Mouse (Mus musculus) hindlimb bud, embryonic 11.5 days (tissue): ENCODE data around the gene Ndufb7.
"Not testable (repeated sequence)": the region's sequence is repeated elsewhere in the genome, so short reads cannot be mapped to it uniquely, and the experiment has no call there.

Source experiments
- DNase-seq: peaks from one replicate; pipeline ENCODE4 v3.0.0-alpha.2; 2012; ENCODE audit warnings: low read depth, low spot score; ENCODE audit errors: extremely low spot score

Ndufb7 gene

DNA sequence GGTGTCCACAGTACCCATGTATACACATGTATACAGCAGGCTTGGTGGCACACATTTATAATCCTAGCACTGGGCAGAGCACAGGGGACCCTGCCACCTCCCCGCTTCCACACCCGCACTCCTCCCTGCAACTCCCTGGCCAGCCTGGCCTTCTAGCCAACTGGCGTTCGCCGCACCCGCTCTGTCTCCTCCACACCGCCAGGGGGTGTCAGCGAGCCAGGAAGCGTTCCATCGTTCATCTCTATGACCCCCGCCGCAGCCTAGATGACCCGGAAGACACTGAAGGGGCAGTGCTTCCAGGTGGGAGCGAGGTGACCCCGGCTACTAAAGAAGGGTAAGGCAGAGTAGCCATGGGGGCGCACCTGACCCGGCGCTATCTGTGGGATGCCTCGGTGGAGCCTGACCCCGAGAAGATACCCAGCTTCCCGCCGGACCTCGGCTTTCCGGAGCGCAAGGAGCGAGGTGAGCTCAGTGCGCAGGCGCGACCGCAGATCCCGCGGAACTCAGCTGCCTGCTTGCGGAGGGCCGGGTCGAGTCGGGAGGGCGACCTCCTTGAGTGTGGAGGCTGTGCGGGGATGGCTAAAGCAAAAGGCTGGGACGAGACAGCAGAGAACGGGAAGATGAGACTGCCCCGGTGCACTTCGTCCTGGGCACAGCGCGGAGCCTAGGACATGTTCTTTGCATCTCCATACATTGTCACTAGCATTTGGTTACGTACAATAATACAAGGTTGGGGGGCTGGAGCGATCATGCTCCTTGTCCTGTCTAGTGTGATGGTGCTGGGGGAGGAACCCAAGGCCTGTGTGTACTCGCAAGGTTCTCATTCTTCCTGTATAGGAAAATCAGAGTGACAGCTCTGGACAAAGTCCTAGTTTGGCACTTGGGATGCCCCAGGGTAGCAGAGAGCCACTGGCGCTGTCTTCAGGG, at the start of gene Ndufb7:
TSS of gene Ndufb7 (plus strand) at position 203 of the 927 bp plus-strand sequence.
- DNase-seq, result peak; percentile 28

GRCm38 (mm10) chr8:83520432-83520831, 46.0 kb upstream of the Ndufb7 start:
- DNase-seq, result no peak

DNA sequence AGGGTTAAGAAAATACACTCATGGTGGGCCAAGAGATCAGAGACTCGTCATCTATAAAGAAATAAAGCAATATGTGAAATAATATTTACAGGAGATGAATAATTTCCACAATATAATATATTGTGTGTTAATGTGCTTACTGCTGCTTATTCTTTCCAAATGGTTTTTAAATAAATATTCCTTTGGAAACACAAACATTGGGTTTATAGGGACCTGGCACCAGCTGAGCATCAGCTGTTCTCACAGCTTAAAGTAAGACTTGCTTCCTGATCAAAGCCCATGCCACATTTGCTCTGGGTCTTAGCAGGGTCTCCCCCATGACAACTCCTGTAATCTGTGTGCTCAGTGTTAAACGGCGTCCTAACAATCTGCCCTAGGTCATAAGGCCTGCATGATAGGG, 45.6 kb upstream of the Ndufb7 start:
- DNase-seq, result not testable (repeated sequence)

DNA sequence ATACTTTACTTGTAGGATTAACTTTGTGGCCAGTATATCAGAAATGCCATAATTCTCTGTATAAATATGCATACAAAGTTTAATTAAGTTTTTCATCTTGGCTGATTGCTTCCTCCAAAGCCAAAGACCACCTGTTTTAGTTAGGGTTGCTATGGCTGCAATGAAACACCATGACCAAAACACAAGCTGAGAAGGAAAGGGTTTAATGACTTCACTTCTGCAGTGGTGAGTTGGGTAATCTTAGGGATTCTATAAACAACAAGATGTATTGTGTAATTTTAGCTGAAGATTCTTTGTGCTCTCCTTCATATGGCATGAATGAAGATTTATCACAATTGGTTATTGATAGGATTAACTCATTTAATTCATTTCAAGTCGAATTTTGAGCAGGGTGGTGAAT, 45.2 kb upstream of the Ndufb7 start:
- DNase-seq, result no peak

GRCm38 (mm10) chr8:83534802-83535201, 31.7 kb upstream of the Ndufb7 start:
- no peak for DNase-seq

GRCm38 (mm10) chr8:83535736-83536135, 30.7 kb upstream of the Ndufb7 start, which contains the start of gene Olfr370:
Gene Olfr370, plus strand, starts transcription at chr8:83535780.
- no peak for DNase-seq

DNA sequence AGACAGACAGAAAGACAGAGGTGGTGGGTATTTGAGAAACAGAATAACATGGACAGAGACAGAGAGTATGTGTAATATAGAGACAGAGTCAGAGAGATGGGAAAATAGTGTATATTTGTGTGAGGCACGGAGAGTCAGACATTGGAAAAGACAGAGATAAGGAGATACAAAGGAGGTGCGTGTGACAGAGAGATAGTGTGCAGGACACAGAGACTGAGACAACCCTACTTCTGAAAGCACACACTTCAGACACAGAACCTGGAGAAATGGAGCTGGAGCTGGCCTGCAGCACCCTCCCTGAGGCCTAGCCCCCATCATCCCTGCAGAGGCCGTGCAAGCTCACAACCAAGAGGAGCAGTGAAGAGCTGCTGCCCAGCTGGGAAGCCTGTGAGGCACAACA, 3.8 kb upstream of the Ndufb7 start:
- no peak for DNase-seq

GRCm38 (mm10) chr8:83563246-83563645, 3.2 kb upstream of the Ndufb7 start:
- no peak for DNase-seq

- no peak for DNase-seq
These were observed 618 bp upstream of the Ndufb7 start for GRCm38 (mm10) chr8:83565731-83566375.

DNA sequence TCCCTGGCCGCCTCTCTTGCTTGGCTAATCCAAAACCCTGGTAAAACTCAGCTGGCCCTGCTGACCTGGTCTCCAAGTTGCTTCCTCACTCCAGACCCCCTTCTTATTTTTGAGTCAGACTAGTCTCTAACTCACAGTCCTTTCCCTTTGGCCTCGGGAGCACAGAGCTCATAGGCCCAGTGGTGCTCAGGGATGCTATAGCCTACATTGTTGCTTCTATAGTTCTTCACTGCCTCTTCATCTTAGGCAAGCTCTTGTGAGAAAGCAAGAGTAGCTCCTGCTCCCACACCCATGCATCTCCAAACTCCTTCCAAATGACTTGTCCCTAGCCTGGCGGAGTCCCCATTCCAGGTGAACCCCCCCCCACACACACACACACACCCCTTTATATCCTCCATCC, 1.2 kb downstream of the Ndufb7 start:
- DNase-seq, result no peak

- no peak for DNase-seq
These were observed 1.7 kb downstream of the Ndufb7 start for GRCm38 (mm10) chr8:83568128-83568527.

DNA sequence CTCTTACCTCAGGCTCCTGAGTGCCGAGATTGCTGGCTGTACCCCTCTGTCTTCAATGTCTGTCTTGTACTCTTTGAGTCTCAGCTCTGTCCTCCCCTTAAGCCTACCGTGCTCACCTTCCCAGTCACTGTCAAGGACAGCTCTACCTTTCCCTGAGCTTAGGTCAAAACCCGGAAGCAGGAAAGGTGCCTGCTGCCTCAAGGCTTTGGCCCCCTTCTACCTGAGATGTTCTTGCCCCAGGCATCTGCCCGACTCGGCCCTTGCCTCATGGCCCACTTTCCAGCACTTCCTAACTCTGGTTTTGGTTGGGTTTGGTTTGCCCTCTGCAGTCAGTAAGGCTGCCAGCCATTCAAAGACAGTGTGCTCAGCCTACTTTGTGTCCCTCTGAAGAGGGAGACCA, 2.3 kb downstream of the Ndufb7 start:
- DNase-seq, result no peak

DNA sequence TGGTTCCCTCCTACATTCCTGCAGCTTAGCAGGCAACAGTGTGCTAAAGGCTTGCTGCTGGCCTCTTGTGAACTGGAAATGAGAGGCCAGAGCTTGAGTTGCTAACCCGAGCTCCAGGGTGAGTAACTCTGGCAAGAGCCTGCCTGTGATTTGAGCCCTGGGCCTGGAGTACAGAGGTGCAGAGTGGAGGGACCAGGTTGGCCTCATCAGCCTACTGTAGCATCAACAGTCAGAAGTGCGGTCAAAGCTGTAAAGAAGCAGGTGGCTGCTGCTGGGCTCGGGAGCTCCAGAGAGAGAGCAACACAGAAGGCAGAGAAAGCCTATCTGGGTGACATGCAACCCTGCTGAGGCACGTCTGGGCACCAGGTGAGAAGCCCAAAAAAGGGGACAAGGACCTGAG, 2.7 kb downstream of the Ndufb7 start:
- DNase-seq, result no peak

GRCm38 (mm10) chr8:83570272-83571000, 4.0 kb downstream of the Ndufb7 start:
- DNase-seq, result no peak

GRCm38 (mm10) chr8:83571001-83571340, 4.5 kb downstream of the Ndufb7 start:
- DNase-seq, result not testable (repeated sequence)

- DNase-seq, result no peak
These were observed 5.3 kb downstream of the Ndufb7 start for GRCm38 (mm10) chr8:83571791-83572190.

DNA sequence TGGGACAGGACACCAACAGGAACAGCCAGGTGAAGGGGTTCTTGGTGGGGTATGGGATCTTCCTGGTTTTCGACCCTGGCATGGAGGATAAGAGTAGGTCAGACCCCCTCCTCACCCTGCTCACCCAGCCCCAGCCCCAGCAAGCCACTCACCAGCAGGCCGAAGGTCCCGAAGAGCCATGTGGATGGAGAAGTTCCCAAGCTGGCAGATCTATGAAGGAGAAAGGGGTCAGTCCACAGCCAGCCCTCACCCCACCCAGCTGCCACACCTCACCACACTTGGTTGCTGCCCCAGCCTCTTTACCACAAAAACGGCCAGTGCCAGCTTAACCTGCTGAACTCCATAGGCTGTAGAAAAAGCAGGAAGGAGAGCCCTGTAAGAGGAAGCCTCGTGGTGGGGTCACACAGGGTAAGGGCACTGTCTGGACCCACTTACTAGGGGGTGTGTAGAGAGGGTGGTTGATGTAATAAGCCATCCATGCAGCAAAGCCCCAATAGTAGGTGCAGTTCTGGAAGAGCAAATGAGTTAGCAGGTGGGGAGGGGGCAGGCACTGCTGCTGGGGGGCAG, 5.9 kb downstream of the Ndufb7 start:
- no peak for DNase-seq

DNA sequence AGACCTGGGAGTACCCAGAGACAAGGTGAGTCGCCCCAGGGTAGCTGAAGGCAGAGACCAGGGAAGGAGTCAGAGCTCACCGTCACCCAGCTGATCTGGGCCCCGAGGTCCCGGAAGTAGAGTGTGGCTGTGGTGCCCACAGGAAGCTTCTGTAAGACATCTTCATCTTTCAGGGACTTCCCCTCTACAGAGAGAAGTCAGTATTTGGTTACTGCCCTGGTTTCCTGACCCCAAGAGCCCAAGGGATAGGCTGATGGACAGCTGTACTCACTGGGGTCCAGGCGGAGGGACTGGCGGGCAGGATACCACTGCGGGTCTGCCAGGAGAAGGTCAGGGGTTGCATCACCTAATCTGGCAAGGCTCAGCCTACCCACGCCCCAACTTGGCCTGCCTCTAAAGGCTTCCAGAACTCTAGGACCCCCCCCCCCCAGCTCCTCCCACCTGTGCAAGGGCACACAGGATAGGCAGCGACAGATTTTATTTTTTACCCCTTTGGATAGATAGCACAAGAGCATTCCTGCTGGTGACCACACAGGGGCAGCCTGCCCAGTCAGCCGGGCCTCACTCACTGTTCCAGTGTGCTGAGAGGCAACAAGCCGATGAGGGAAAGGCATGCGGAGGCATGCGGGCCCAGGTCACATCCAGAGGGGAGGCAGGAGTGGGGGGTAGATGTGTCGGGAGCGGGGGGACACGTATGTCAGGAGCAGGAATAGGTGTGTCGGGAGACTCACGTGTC, 6.8 kb downstream of the Ndufb7 start:
- DNase-seq, result no peak

DNA sequence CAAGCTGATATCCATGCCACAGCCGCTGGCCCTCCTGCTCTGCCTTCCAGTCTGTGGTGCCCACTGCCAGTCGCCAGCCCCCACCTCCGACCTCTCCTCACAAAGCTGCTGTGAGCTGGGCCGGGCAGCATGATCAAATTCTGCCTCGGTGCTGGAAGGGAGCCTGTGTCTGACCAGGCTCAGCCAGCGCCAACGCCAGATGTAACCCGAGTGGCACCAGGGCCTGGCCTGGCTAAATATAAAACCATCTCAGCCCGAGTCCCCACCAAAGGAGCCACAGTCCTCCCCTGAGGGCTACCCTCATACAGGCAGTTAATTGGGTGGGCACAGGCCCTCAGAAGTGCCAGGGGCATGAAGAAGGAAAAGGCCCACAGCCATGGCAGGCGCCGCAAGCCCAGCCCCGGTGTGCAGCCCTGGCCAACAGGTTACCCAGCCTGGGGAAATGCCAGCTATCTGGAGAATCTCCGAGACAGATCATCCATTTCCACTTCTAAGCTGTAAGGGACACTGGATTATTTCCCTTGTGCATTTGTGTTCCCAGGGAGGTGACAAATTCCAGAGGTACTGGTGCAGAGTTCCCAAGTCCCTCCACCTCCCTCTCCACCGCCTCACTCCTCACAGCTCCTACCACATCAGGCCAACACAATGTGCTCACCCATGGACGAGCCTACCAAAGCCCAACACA, 8.3 kb downstream of the Ndufb7 start:
- DNase-seq, result no peak
